ENCODE assay signal across 22 mouse cellular contexts in the genomic region with DNA sequence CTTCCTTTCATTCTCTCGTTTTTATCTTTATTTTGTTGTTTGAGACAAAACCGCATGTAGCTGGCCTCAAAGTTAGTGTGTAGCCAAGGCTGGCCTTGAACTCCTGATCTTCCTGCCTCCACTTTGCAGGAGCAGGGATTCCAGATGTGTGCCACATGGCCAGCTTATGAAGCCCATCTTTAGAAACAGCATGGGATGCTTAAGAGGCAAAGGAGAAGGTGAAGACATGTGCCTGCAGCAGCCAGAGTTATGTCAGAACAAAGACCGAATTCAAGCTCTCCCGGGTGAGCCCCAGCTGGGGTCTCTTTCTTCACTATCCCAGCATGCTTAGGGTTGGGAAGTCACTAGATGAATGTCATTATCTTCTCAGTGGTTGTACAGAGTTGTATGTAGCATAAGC. TPM values are rescaled to one million over a fixed set of nuclear protein-coding genes. Genes with fewer than 3 reads are reported as not detected.
A peak's percentile ranks its signal among the peaks of the same experiment; 100 is the strongest.
DNase-seq lines count a peak whose midpoint lies in the region; ATAC-seq lines count a peak whose summit lies in the region.
"Had no signal": no experiment of that assay in that cellular context is flagged by ENCODE, and none has a peak within 500 bp of the region (broad histone marks: within the 10 kb centered on the region; RNA-seq: fewer than 3 reads in every experiment).

No protein-coding gene starts in this region.

- peak overlapping the region; percentile 63 for H3K27ac ChIP-seq in hindbrain, embryonic 15.5 days (replicated peaks)
- no peak overlapping the region for H3K27ac ChIP-seq in hindbrain, embryonic 10.5 days
- H3K27ac ChIP-seq in midbrain, embryonic 16.5 days (ENCODE audit: low read length): peak overlapping the region; percentile 62; the same call in 1 of the 2 replicates
- no peak overlapping the region for H3K27ac ChIP-seq in midbrain, embryonic 11.5 days (ENCODE audit: low read depth, low read length)
- no peak overlapping the region for H3K27ac ChIP-seq in embryonic facial prominence, embryonic 10.5 days (replicated peaks)
- no peak overlapping the region for H3K27ac ChIP-seq in embryonic facial prominence, embryonic 14.5 days (replicated peaks; ENCODE audit: low read depth, low read length)
- H3K27ac ChIP-seq: embryonic facial prominence, embryonic 13.5 days; gastrocnemius, adult 2 months; heart, embryonic 15.5 days; intestine, embryonic 15.5 days; limb, embryonic 12.5 days; midbrain, embryonic 12.5 days; stomach, embryonic 15.5 days had no signal

- no peaks in the 10 kb centered on the region for H3K36me3 ChIP-seq in hindbrain, embryonic 15.5 days
- H3K36me3 ChIP-seq in hindbrain, embryonic 10.5 days: no peaks in the 10 kb centered on the region
- no peaks in the 10 kb centered on the region for H3K36me3 ChIP-seq in midbrain, embryonic 16.5 days (ENCODE audit: control insufficient read depth, insufficient read depth, low read length)
- H3K36me3 ChIP-seq in midbrain, embryonic 11.5 days (ENCODE audit: control insufficient read depth, insufficient read depth, low read length): no peaks in the 10 kb centered on the region
- no peaks in the 10 kb centered on the region for H3K36me3 ChIP-seq in embryonic facial prominence, embryonic 10.5 days (replicated peaks)
- H3K36me3 ChIP-seq in embryonic facial prominence, embryonic 14.5 days (ENCODE audit: control insufficient read depth, insufficient read depth, low read length): no peaks in the 10 kb centered on the region
- H3K36me3 ChIP-seq: embryonic facial prominence, embryonic 13.5 days; heart, embryonic 15.5 days; intestine, embryonic 15.5 days; limb, embryonic 12.5 days; midbrain, embryonic 12.5 days; stomach, embryonic 15.5 days had no signal

- DNase-seq in hindbrain, embryonic 10.5 days (ENCODE audit: low spot score): no peak
- DNase-seq in midbrain, embryonic 11.5 days (ENCODE audit: low spot score, missing footprints): no peak
- peak; percentile 13 for DNase-seq in embryonic facial prominence, embryonic 10.5 days (ENCODE audit: low spot score)
- peak; percentile 14 for DNase-seq in embryonic facial prominence, embryonic 14.5 days (ENCODE audit: low spot score)
- no peak for DNase-seq in lung, postnatal 36 days
- DNase-seq: adrenal gland, adult 2 months; gastrocnemius, adult 2 months; heart, postnatal 36 days; kidney, adult 8-10 months; kidney, postnatal 10 days; liver, postnatal 0 days; thymus, postnatal 36 days had no signal

- ATAC-seq in hindbrain, embryonic 15.5 days (ENCODE audit: low FRiP score, low read depth): no peak
- no peak for ATAC-seq in midbrain, embryonic 16.5 days
- no peak for ATAC-seq in midbrain, embryonic 11.5 days (ENCODE audit: low FRiP score)
- ATAC-seq in embryonic facial prominence, embryonic 14.5 days (ENCODE audit: low read depth): no peak
- ATAC-seq: intestine, embryonic 15.5 days; liver, postnatal 0 days; lung, postnatal 0 days had no signal

- H3K27me3 ChIP-seq in hindbrain, embryonic 15.5 days: no peaks in the 10 kb centered on the region
- H3K27me3 ChIP-seq in hindbrain, embryonic 10.5 days (ENCODE audit: insufficient read depth, poor library complexity, severe bottlenecking): no peaks in the 10 kb centered on the region
- H3K27me3 ChIP-seq in midbrain, embryonic 16.5 days (ENCODE audit: control insufficient read depth, insufficient read depth, low read depth, low read length): no peaks in the 10 kb centered on the region
- H3K27me3 ChIP-seq in midbrain, embryonic 11.5 days (ENCODE audit: control insufficient read depth, insufficient read depth, low read length): no peaks in the 10 kb centered on the region
- no peaks in the 10 kb centered on the region for H3K27me3 ChIP-seq in embryonic facial prominence, embryonic 10.5 days (replicated peaks; ENCODE audit: low read depth, poor library complexity, severe bottlenecking)
- no peaks in the 10 kb centered on the region for H3K27me3 ChIP-seq in embryonic facial prominence, embryonic 14.5 days (replicated peaks; ENCODE audit: control insufficient read depth, insufficient read depth, low read length)
- H3K27me3 ChIP-seq: embryonic facial prominence, embryonic 13.5 days; heart, embryonic 15.5 days; intestine, embryonic 15.5 days; limb, embryonic 12.5 days; midbrain, embryonic 12.5 days; stomach, embryonic 15.5 days had no signal

- H3K9ac ChIP-seq in hindbrain, embryonic 15.5 days: no peak overlapping the region
- H3K9ac ChIP-seq in midbrain, embryonic 16.5 days (ENCODE audit: low read depth, low read length): no peak overlapping the region
- no peak overlapping the region for H3K9ac ChIP-seq in midbrain, embryonic 11.5 days (ENCODE audit: low read length)
- H3K9ac ChIP-seq in embryonic facial prominence, embryonic 14.5 days (ENCODE audit: low read depth, low read length): no peak overlapping the region
- H3K9ac ChIP-seq: embryonic facial prominence, embryonic 13.5 days; heart, embryonic 15.5 days; intestine, embryonic 15.5 days; limb, embryonic 12.5 days; liver, postnatal 0 days; midbrain, embryonic 12.5 days; stomach, embryonic 15.5 days had no signal

- H3K4me2 ChIP-seq in hindbrain, embryonic 15.5 days: no peak overlapping the region
- no peak overlapping the region for H3K4me2 ChIP-seq in midbrain, embryonic 16.5 days (ENCODE audit: low read length)
- no peak overlapping the region for H3K4me2 ChIP-seq in midbrain, embryonic 11.5 days
- H3K4me2 ChIP-seq in embryonic facial prominence, embryonic 14.5 days (ENCODE audit: low read depth, low read length): no peak overlapping the region
- H3K4me2 ChIP-seq: embryonic facial prominence, embryonic 13.5 days; heart, embryonic 15.5 days; intestine, embryonic 15.5 days; limb, embryonic 12.5 days; liver, embryonic 11.5 days; midbrain, embryonic 12.5 days; stomach, embryonic 15.5 days had no signal

- H3K9me3 ChIP-seq in hindbrain, embryonic 15.5 days: no peaks in the 10 kb centered on the region
- H3K9me3 ChIP-seq in hindbrain, embryonic 10.5 days: no peaks in the 10 kb centered on the region
- H3K9me3 ChIP-seq in midbrain, embryonic 16.5 days (replicated peaks; ENCODE audit: control insufficient read depth, low read length, poor library complexity, severe bottlenecking): no peaks in the 10 kb centered on the region
- no peaks in the 10 kb centered on the region for H3K9me3 ChIP-seq in midbrain, embryonic 11.5 days (ENCODE audit: control insufficient read depth, low read length)
- H3K9me3 ChIP-seq in embryonic facial prominence, embryonic 10.5 days: no peaks in the 10 kb centered on the region
- no peaks in the 10 kb centered on the region for H3K9me3 ChIP-seq in embryonic facial prominence, embryonic 14.5 days (ENCODE audit: control insufficient read depth, low read length)
- H3K9me3 ChIP-seq: embryonic facial prominence, embryonic 13.5 days; heart, embryonic 15.5 days; intestine, embryonic 15.5 days; limb, embryonic 12.5 days; midbrain, embryonic 12.5 days; stomach, embryonic 15.5 days had no signal

- no peak overlapping the region for H3K4me3 ChIP-seq in hindbrain, embryonic 15.5 days
- H3K4me3 ChIP-seq in hindbrain, embryonic 10.5 days: no peak overlapping the region
- no peak overlapping the region for H3K4me3 ChIP-seq in midbrain, embryonic 16.5 days (ENCODE audit: low read depth, low read length)
- H3K4me3 ChIP-seq in midbrain, embryonic 11.5 days (ENCODE audit: low read depth, low read length): no peak overlapping the region
- no peak overlapping the region for H3K4me3 ChIP-seq in embryonic facial prominence, embryonic 10.5 days
- H3K4me3 ChIP-seq in embryonic facial prominence, embryonic 14.5 days (ENCODE audit: low read depth, low read length): no peak overlapping the region
- H3K4me3 ChIP-seq: embryonic facial prominence, embryonic 13.5 days; gastrocnemius, adult 2 months; heart, embryonic 15.5 days; intestine, embryonic 15.5 days; limb, embryonic 12.5 days; midbrain, embryonic 12.5 days; stomach, embryonic 15.5 days had no signal

- 57% methylated on average over 4 of the region's 4 CpGs for WGBS in hindbrain, embryonic 15.5 days
- WGBS in hindbrain, embryonic 10.5 days: 67% methylated on average over 4 of the region's 4 CpGs
- WGBS in midbrain, embryonic 16.5 days: 63% methylated on average over 4 of the region's 4 CpGs
- WGBS in midbrain, embryonic 11.5 days: 75% methylated on average over 4 of the region's 4 CpGs
- 66% methylated on average over 4 of the region's 4 CpGs for WGBS in embryonic facial prominence, embryonic 10.5 days
- 61% methylated on average over 4 of the region's 4 CpGs for WGBS in embryonic facial prominence, embryonic 14.5 days

- H3K4me1 ChIP-seq in hindbrain, embryonic 15.5 days (replicated peaks): peaks cover 12% of the 10 kb centered on the region; the same call in 1 of the 2 replicates
- peaks cover 5% of the 10 kb centered on the region; the same call in 1 of the 2 replicates for H3K4me1 ChIP-seq in hindbrain, embryonic 10.5 days (replicated peaks)
- H3K4me1 ChIP-seq in midbrain, embryonic 16.5 days (ENCODE audit: control insufficient read depth, insufficient read depth, low read length): peaks cover 10% of the 10 kb centered on the region
- H3K4me1 ChIP-seq in midbrain, embryonic 11.5 days (ENCODE audit: control insufficient read depth, insufficient read depth, low read length): peaks cover 4% of the 10 kb centered on the region; the same call in 1 of the 2 replicates
- H3K4me1 ChIP-seq in embryonic facial prominence, embryonic 10.5 days: peaks cover 6% of the 10 kb centered on the region; the same call in 1 of the 2 replicates
- no peaks in the 10 kb centered on the region for H3K4me1 ChIP-seq in embryonic facial prominence, embryonic 14.5 days (ENCODE audit: control insufficient read depth, insufficient read depth, low read length)
- H3K4me1 ChIP-seq: heart, embryonic 15.5 days; intestine, embryonic 15.5 days; stomach, embryonic 15.5 days had no signal

RNA-seq across cellular contexts. Expression of gene Nuf2, which starts 46.7 kb away (rescaled TPM):
- polyA plus RNA-seq in hindbrain, embryonic 15.5 days (2015; fragmentation: Nextera tagmentation; extraction: Ambion mirVana): 13.0 and 17.0 TPM in 2 replicates
- polyA plus RNA-seq in hindbrain, embryonic 10.5 days (2016; fragmentation: Nextera tagmentation; extraction: Ambion mirVana): 67.6 and 75.7 TPM in 2 replicates
- 8.0 and 9.0 TPM in 2 replicates for polyA plus RNA-seq in midbrain, embryonic 16.5 days (2015; fragmentation: Nextera tagmentation; extraction: Ambion mirVana)
- 100 and 107 TPM in 2 replicates for polyA plus RNA-seq in midbrain, embryonic 11.5 days (2014; fragmentation: Nextera tagmentation; extraction: Ambion mirVana)
- polyA plus RNA-seq in embryonic facial prominence, embryonic 10.5 days (2016; fragmentation: Nextera tagmentation; extraction: Ambion mirVana): 75.8 and 75.9 TPM in 2 replicates
- polyA plus RNA-seq in embryonic facial prominence, embryonic 14.5 days (2014; fragmentation: Nextera tagmentation; extraction: Ambion mirVana): 41.1 and 48.7 TPM in 2 replicates

Comparison
In these comparisons a context has a peak if more than half of its experiments do, and no peak if none do; other contexts are left out.
1. H3K27ac ChIP-seq: peak in hindbrain, embryonic 15.5 days (single experiment) and midbrain, embryonic 16.5 days (single experiment); none in hindbrain, embryonic 10.5 days (single experiment), midbrain, embryonic 11.5 days (single experiment), embryonic facial prominence, embryonic 10.5 days (single experiment) and embryonic facial prominence, embryonic 14.5 days (single experiment).
2. DNase-seq: peak in embryonic facial prominence, embryonic 10.5 days (single experiment) and embryonic facial prominence, embryonic 14.5 days (single experiment); none in hindbrain, embryonic 10.5 days (single experiment), midbrain, embryonic 11.5 days (single experiment) and lung, postnatal 36 days (single experiment).